Mouse (Mus musculus) liver, embryonic 14.5 days (tissue): ENCODE results near the gene Ncln.

ENCODE experiments used
- CTCF ChIP-seq: IDR thresholded peaks from 2 replicates; pipeline ENCODE4 v1.5.1; 2016; ENCODE audit warnings: antibody characterized with exemption, low read depth, control low read depth
- EP300 ChIP-seq: IDR thresholded peaks from 2 replicates; pipeline ENCODE4 v1.6.1; 2016; ENCODE audit warnings: antibody characterized with exemption, low read depth

GRCm38 (mm10) chr10:81474461-81474860 lies 21.7 kb downstream of the Ncln start:
- no peak for TF ChIP-seq CTCF
- TF ChIP-seq EP300, result no peak
